Mouse (Mus musculus) testis, adult 2 months (tissue): ENCODE measurements around the gene Cyp3a16.

Experiments used
- CTCF ChIP-seq: fragments of 200-500 bp; IDR thresholded peaks from 2 replicates; pipeline ENCODE4 v1.5.1; 2012; ENCODE audit warnings: low read depth, mild to moderate bottlenecking, inconsistent platforms, low read length, moderate library complexity; ENCODE audit not compliant: control insufficient read depth, insufficient read depth, insufficient replicate concordance
- POLR2A ChIP-seq: fragments of 200-500 bp; IDR thresholded peaks from 2 replicates; pipeline ENCODE4 v1.6.1; 2012; ENCODE audit warnings: low read depth, mild to moderate bottlenecking, inconsistent platforms, low read length, moderate library complexity; ENCODE audit not compliant: control insufficient read depth

DNA sequence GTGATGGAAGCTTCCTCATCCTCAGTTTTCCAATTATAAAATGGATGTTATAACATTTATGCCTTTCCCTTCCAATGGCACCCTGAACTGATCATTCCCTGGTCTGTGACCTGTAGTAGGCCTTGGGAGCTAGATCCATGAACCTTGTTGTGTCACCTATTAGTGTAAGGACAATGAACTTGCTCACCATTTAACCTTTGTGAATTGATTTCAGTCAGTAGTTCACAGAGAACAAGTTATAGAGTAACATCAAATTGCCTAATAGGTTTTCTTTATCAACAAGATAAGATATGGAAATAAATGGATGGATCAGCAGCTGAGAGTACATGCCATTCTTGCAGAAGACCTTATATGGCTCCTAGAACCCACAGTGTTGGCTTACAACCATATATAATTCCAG is 38.5 kb downstream of the Cyp3a16 start:
- TF ChIP-seq CTCF, result no peak
- no peak for TF ChIP-seq POLR2A
